Mouse (Mus musculus): Measurements from ENCODE around the gene Gm49403.
A peak's percentile ranks its signal among the peaks of the same experiment; 100 is the strongest.
"Not testable (repeated sequence)": the region's sequence is repeated elsewhere in the genome, so short reads cannot be mapped to it uniquely, and the experiment has no call there.

The Gm49403 gene

DNA sequence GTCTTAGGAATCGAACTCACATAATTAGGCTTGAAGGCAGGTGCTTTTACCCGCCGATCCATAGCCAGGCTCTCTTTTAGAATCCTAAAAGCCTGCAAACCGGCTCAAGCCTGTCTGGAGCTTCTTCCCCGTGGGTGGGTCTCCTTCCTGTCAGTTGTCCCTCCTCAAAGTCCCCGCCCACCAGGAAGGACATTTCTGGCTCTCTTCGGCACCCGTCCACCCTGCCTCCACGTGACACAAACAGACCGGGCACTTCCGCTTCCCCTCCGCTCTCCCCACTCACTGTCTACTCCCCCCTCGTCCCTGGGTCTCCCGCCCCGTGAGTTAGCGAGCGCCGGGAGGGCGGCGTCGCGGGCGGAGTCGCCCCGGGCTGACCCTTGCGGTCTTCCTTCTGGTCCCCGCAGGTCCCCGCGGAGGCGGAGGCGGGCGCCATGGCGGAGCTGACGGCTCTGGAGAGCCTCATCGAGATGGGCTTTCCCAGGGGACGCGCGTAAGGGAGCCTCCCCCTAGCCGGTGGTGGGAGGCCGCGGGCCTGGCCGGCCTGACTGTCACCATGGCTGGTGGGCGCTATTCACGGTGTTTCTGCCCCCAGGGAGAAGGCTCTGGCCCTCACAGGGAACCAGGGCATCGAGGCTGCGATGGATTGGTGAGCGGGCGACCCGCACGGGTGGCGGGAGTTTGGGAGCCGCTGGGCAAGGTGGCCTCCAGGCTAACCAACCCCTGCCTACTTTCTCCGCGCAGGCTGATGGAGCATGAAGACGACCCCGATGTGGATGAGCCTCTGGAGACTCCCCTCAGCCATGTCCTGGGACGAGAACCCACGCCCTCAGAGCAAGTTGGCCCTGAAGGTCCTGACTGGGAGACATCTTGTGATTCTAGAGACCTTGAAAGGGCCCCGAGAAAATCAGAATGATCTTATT is 12.2 kb upstream of the Gm49403 start, which contains the start of gene Ubxn1:
TSS of gene Ubxn1 (plus strand) at position 230 of the 920 bp plus-strand sequence.
- DNase-seq: peak; percentile 97 to 98

DNA sequence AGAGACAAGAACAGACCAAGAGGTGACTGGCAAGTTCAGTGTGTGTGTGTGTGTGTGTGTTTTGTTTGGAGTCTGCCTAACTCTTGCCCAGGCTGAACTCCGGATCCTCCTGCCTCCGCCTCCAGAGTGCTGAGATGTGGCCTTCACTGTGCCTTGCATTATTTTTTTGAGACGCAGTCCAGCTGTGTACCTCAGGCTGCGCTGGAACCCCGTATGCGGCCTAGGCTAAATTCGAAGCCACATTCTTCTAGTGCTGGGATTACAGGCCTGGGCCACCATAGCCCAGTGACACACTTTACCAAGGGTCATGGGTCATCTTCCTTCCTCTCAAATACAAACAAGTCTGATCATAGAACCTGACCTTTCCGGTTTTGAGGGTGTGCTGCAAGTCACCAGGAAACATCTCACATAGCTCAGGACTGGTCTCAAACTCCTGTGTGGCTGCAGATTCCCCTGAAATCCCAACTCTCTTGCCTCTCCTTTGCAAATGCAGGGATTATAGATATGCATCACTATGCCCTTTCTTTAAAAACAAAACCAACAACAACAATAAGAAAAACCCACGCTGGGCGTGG is 11.4 kb upstream of the Gm49403 start:
- no peak for DNase-seq

DNA sequence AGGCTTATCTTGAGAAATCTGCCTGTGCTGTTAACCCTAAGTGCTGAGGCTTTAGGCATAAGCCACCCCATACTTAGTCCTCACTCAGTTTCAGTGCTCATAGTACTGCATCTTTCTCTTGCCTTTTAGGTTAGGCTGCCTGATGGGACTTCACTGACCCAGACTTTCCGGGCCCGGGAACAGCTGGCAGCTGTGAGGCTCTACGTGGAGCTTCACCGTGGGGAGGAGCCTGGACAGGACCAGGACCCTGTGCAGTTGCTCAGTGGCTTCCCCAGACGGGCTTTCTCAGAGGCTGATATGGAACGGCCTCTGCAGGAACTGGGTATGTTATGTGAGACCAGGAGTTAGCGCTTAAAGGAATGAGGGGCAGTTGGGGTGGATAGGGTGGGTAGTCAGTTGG is 8.7 kb upstream of the Gm49403 start:
- no peak for DNase-seq

DNA sequence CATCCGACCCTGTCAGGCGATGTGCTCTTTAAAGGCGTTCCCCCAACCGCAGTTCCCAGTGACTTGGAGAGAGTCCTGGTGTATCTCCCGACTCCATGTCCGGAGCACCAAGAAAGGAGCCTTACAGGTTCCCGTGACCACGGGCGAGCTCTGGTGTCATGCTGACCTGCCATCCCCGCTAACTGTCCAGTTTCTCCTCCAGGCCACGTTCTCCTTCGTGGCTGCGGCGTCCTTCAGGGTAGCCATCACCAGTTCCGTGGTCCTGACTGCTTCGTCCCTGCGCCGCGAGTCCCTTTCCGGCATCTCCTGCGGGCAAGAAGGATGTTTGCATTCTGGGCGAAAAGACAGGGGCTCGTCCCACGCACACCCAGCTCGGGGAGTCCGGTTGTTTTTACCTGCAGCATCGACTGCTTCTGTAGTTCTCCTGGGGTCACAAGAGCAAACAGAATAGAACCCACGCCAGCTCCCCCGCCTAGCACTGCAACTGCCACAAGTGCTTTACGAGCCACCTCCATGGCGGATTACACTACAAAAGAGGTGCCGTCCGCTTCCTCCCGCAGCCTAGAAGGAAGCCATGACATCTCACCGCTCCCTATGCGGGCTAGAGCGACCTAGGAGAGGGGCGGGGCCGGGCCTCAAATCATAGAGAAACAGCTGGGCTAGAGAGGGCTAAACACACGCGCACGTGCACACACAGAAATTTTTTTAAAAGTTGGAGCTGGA is 3.3 kb upstream of the Gm49403 start, which contains the start of gene Uqcc3:
TSS of gene Uqcc3 (minus strand) at position 613 of the 723 bp plus-strand sequence.
- peak; percentile 87 to 89 for DNase-seq

DNA sequence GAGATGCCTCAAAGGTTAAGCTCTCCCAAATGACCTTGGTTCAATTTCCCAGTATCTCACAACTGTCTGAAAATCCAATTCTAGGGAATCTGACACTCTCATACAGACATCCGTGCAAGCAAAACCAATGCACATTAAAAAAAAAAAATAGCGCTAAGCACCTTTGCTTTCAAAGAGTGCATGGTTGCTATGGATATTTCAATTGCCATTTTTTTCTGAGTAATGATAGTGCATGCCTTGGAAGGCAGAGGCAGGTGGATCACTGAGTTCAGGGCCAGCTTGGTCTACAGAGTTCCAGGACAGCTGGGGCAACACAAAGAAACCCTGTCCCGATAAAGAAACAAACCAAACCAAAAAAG is 2.7 kb upstream of the Gm49403 start:
- no peak for DNase-seq

DNA sequence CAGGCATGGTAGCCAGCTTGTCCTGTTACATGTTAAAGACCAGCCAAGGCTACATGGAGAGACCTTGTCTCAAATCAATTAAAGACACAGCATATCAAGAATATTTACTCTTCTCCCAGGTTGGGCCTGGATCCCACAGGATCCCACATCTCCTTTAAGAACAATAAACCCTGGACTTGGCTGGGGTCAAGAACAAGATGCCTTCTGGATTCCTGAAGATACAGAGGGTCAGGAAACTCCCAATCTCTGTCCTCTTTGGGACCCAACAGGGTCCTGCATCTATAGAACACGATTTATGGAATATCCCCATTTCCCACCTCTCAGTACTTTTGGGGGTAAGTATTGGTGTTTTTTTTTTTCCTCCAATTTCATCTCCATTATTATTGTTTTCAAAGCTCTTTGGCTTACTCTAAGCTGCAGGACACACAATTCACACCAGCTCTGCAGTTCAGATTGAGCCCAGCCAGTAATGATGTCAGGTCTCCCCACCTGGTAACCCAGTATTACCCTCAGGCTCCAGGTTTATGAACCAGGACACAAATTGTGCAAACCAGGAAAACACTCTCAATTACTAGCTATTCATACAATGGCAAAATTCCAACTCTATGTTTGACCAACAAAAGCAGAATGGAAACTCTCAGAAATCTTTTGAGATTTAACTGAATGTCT is 3.3 kb downstream of the Gm49403 start:
- DNase-seq: no peak

DNA sequence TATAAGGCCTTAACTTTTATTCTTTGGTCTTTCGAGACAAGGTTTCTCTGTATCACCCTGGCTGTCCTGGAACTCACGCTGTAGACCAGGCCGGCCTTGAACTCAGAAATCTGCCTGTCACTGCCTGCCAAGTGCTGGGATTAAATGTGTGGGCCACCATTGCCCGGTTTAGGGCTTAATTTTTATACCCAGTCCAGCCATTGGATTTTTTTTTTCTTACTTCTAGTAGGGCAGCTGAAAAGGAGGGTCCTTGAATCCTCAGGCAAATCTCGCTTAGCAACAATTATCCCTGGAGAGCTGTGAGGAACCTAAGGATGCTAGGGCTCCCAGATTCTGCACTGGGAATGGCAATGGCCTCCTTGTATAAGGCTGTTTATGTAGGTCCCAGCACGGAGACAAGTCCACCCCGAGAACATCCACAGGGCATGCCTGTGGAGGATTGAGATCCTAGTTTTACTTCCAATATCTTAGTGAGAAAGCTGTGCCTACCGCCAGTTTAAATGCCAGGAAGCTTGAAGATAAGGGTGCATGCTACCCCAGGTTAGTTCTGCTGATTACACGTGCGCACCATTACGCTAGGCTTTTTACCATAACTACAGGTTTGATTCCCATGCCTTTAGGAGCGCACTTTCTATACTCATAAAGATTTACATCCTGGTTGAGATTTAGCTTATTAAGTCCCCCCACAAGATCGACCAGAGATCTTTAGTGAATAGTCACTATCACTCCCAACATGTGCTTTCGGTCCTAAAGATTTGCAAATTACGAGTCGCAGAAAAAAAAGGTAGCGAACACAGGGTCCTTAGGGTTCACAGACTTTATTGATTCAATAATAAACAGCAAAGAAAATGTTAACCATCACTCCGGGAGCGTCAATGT is 4.1 kb downstream of the Gm49403 start:
- no peak for DNase-seq

DNA sequence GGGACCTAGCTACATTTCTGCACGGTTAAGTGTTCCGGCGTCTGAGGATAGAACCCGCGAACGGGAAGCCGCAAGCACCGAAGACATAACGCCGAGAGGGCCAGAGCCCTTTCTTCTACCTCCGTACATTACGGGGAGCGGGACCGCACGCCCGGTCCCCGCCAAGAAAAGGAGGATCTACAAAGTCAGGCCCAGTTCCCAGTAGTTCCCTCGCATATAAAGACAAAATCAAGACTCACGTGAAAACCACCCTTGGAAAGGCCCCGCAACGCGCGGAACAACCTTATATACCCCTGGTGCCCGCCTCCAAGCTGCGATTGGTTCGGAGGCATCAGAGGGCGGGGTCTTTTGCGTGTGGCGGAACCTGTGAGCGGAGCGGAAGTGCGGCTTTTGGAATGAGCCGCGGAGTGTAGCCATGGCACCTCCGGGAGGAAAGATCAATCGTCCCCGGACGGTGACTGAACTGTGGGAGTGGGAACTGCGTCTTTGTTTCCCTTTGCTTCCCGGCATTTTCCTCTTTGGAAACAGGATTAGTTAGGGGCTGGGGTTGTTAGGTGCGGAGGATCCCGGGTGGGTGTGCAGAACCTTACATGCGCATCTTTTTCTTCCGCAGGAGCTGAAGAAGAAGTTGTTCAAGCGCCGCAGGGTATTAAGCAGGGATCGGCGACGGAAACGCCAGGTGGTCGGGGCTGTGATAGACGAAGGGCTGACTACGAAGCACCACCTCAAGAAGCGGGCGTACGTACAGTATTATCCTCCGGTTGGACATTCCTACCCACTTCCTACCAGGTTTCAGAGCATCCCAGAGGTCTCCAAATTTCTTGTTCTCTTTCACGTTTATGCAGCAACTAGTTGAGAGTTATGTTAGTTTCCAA is 5.0 kb downstream of the Gm49403 start, which contains the start of the genes 1810009A15Rik and Gm49416:
TSS of gene 1810009A15Rik (plus strand) at position 343 of the 875 bp plus-strand sequence.
TSS of gene Gm49416 (plus strand) at position 416 of the 875 bp plus-strand sequence.
- peak; percentile 93 for DNase-seq

DNA sequence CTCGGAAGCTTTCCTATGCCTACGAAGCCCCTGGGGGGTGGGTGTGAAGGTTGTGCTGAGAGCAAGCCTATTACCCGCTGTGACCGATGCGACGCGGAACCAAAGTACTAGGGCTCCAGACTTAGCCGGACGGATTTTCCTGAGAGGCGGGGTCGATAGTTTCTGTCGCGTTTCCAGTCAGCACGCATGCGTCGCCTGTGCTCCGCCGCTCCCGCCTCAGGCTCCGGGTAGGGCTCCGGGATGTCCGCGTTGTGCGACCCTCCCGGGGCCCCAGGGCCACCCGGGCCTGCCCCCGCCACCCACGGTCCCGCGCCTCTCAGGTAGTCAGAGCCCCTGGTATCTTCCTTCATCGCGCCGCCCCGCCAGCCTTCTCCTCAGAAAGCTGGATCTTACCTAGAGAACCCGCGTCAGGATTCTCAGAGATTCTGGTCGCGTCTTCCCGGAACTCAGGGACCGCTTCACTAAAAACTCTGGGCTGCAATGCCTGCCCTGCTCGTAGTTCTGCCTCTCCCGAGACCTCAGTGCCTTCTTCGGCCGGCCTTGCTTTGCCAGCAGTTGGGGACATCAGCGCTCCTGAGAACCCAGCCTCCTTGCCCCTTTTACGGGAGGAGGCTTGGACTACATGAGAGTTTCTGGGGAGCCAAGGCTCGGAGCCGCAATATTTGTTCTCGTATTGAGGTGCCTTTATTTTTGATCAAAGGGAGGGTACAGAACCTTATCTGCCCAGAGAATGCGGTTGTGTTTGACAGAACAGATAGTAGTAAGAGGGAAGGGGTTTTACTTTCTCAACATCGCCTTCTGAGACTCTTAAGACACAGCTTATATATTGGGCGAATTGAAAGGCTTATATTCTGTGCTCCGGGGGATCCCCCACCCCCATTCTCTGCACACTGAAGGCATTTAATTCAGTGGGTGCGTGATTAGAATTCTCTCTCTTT is 9.4 kb downstream of the Gm49403 start, which contains the start of gene Ints5:
TSS of gene Ints5 (plus strand) at position 177 of the 938 bp plus-strand sequence.
- DNase-seq: peak; percentile 86 to 90

DNA sequence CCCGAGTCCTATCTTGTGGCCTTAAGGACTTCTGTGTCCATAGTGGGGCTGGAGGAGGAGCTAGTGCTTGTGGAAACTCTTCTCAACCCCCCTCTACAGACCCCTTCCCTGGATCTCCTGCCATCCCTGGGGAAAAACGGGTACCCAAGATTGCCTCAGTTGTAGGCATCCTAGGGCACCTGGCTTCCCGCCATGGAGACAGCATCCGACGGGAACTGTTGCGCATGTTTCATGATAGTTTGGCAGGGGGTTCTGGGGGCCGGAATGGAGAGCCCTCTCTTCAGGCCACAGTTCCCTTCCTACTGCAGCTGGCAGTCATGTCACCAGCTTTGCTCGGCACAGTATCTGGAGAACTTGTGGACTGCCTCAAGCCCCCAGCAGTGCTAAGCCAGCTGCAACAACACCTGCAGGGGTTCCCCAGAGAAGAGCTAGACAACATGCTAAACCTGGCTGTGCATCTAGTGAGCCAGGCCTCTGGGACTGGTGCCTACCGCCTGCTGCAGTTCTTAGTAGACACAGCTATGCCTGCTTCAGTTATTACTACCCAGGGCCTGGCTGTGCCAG is 11.7 kb downstream of the Gm49403 start:
- no peak for DNase-seq

DNA sequence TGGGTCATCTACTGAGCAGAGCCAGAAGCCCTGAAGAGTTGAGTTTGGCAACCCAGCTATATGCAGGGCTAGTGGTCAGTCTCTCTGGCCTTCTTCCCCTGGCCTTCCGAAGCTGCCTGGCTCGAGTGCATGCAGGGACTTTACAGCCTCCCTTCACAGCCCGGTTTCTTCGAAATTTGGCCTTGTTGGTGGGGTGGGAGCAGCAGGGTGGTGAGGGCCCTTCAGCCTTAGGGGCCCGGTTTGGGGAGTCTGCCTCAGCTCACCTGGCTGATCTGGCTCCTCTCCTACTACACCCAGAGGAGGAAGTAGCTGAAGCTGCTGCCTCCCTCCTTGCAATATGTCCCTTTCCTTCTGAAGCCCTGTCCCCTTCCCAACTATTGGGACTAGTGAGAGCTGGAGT is 12.5 kb downstream of the Gm49403 start:
- not testable (repeated sequence) for DNase-seq

DNA sequence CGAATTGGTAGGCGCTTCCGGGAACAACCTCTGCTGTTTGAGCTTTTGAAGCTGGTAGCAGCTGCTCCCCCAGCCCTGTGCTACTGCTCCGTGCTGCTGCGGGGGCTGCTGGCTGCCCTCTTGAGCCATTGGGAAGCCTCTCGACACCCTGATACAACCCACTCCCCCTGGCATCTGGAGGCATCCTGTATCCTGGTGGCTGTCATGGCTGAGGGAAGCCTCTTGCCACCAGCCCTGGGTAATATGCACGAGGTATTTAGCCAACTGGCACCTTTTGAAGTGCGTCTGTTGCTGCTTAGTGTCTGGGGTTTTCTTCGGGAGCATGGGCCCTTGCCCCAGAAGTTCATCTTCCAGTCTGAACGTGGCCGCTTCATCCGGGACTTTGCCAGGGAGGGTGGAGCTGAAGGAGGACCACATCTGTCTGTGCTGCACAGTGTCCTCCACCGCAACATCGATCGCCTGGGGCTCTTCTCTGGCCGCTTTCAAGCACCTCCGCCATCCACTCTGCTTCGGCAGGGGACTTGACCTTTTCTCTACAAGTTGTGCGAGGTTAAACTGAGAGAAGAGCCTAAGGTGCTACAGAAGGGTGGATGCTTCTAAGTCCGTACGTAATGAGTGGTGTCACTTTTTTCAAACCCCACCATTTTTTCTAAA is 13.6 kb downstream of the Gm49403 start:
- DNase-seq: peak; percentile 34 to 36

DNA sequence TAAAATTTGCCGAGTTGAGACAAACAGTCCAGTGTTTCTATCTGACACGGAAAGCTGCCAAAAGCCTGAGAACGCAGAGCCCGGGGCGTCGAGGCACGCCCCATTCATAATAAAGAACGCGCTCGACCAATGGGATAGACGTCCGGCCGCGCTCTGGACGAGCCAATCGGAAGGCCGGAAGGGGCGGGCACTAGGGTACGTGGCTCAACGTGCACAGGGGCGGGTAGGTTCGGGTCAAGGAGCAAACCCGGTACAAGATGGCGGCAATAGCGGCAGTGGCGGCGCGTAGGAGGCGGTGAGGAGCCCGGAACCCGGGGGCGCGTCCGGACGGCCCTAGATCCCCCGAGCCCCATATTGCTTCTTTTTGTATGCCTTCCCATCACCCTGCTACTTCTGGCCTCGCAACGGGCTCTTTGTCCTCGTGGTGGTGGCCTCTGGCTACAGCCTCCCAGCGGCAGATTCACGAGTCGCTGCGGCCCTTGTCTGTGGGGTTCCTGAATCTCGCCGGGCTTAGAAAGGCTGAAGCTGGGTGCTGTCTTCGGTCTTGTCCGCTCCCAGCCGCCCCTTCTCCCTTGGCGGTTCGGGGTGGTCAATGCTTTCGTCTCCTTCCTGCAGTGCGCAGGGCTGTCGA is 14.2 kb downstream of the Gm49403 start, which contains the start of gene Ganab:
TSS of gene Ganab (plus strand) at position 207 of the 631 bp plus-strand sequence.
- peak; percentile 93 to 95 for DNase-seq

DNA sequence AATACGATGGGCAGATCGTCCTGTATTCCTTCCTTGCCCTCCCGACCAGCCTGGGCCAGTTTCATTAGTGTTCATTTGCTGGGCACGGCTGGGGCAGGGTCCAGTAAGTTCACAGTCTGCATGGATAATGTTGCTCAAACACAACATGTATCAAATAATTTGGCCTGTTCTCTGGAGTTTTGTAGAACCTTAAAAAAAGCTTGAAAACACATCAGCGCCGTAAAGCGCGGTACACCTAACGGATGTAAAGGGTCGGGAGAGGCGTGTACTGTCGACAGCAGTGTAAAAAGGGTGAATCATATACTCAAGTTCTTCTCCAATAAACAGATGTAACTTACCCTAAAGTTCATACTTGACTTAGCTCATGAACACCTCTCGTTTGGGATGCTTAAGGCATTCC is 14.8 kb downstream of the Gm49403 start:
- DNase-seq: no peak

DNA sequence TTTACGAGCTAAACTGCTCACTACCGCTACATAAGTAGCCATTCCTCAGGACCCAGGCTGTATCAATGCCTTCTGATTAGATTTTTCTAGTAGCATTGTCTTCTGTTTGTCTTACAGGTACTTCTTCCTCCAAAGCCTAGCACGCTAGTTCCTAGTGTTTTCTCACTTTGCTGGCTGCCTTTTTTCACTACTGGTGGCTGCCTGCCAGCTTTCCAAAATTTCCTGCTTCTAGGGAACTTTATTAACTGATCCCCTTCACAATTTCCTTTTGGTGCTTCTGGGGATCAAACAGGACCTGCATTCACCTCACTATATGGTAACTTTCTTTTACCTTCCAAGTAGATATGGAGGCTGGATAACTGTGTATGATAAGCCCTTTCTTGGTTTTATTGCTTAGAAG is 15.3 kb downstream of the Gm49403 start:
- no peak for DNase-seq

DNA sequence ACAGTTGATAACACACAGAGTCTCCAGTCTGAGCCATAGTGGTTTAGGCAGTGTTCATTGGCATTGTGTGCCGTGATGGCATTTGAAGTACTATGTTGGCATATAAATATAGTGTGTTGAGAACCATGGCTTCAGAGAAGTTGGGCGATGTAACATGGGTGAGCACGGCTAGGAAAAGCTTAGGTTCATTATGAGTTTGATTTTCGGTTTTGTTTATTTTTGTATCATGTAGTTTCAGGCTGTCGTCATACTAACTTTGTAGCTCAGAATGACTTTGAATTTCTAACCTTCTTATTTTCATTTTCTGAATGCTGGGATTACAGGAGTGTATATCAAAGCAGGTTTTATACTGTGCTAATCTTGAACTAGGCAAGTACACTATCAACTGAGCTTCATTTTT is 19.7 kb downstream of the Gm49403 start:
- no peak for DNase-seq

DNA sequence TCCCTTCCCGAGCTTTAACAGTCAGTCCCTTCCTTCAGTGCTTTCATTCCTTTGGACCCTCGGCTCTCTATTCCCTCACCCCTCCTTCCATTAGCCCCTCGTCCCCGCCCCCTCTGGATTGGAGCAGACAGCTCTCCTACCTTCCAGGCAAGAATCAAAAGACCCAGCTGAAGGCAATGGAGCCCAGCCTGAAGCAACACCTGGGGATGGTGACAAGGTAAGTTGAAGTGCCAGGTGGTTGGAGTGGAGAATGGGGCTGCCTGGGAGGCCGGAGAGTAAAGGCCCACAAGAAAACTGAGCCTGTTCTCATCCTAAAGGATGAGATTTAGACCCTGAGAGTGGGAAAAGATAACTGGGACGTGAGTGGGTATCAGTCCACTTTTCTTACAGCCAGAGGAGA is 24.8 kb downstream of the Gm49403 start:
- DNase-seq: no peak

DNA sequence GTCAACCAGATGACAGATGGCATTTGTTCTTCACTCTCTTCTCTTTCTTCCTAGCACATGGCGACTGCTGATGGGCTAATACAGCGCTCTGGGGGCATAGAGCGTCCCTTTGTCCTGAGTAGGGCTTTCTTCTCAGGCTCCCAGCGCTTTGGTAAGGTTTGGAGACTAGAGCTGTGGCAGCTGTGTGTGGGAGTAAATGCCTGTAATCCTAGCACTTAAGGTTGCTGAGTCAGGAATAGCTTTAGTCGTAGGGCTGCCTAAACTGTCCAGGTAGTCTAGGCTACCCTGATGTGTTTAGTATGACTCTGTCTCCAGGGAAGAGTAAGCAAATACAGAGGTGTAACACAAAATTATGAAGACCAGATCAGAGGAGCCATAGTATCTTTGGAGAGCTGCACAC is 28.1 kb downstream of the Gm49403 start:
- no peak for DNase-seq

All from cerebellum, postnatal 36 days (tissue).